Mouse (Mus musculus) adrenal gland, postnatal 25 days (tissue): ENCODE measurements around the gene Plk2. TPM values are rescaled to one million over a fixed set of nuclear protein-coding genes. Genes with fewer than 3 reads are reported as not detected.

Source experiments
- DNase-seq: peaks from one replicate; pipeline ENCODE4 v3.0.0; 2021; ENCODE audit warnings: mixed read lengths
- total RNA-seq: library from RNA; stranded (reverse); gene quantifications from 2 replicates; pipeline ENCODE4 v1.2.3, GENCODE M21; 2021

Gene Plk2
- total RNA-seq, 1 experiment from 2014 or later: 23.3 TPM

GRCm38 (mm10) chr13:110406152-110406551 lies 11.3 kb downstream of the Plk2 start:
- DNase-seq: no peak

- peak; percentile 82 for DNase-seq
These were observed 17.8 kb downstream of the Plk2 start for GRCm38 (mm10) chr13:110412572-110413209.

GRCm38 (mm10) chr13:110418656-110419055 lies 23.8 kb downstream of the Plk2 start:
- no peak for DNase-seq

DNA sequence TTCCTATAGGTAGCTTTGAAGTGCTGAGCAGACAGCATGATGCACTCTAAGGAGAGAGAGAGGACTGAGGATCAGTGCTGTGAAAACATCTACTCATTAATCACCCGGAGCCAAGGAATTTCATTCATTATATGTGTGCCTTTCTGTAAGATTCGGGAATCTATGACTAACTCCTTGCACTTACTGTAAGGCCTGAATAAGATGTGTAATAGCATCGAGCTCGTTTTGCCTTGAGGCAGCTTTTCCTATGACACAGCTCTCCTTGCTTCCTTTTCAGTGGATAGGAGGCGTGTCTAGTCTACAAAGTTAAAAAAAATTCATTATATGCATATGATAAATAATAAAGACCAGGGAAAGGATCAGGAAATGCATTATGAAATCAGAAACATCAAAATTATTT lies 24.8 kb downstream of the Plk2 start:
- no peak for DNase-seq

- DNase-seq: no peak
These were observed 27.6 kb downstream of the Plk2 start for GRCm38 (mm10) chr13:110422434-110422833.

DNA sequence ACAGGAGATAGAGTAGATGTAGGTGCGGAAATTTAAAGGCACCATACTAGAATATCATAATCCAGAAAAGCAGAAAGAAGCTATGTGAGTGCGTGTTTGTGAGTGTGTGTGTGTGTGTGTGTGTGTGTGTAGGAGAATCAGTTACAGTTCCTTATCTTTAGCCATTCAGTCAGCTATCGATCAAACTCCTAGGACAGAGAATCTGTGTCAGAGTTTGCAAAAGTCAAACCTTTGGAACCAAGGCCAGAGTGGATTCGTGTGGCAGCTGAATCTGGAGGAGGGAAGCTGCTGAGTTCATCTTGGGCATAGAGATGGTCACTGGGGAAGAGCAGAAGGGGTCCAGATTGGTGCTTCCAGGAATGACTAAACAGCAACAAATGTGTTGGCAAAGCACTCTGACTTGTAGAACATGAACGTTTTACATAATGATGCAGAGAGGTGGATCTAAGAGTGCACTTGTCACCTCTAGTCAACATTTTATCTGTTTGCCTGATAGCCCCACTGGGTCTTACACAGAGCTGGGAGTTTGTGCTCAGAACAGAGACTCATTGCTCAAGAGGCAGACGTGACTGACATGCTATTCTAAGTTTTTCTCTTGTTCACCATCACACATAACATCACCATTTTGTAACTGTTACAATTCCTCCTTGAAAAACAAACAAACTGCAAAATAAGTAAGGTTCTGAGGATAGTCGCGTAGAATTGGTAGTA lies 30.8 kb downstream of the Plk2 start:
- no peak for DNase-seq

DNA sequence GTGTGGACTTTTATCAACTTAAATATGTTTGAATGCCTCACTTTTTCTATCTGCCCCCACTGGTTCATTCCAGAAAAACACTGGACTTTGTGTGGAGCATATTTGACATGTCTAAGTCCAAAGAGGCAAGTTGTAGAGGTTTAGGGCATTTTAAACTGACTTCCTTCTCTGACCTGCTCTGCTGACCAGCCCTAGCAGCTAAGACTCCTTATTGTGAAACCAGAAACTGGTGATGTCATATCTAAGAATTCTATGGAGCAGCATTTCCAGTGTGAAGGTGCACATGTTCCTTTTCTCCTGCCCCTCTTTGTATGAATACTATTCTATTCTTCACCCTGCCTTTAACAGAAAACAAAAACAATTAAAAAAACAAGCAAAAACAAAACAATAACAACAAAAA lies 36.5 kb downstream of the Plk2 start:
- DNase-seq: no peak

- no peak for DNase-seq
These were observed 37.3 kb downstream of the Plk2 start for GRCm38 (mm10) chr13:110432062-110432566.

DNA sequence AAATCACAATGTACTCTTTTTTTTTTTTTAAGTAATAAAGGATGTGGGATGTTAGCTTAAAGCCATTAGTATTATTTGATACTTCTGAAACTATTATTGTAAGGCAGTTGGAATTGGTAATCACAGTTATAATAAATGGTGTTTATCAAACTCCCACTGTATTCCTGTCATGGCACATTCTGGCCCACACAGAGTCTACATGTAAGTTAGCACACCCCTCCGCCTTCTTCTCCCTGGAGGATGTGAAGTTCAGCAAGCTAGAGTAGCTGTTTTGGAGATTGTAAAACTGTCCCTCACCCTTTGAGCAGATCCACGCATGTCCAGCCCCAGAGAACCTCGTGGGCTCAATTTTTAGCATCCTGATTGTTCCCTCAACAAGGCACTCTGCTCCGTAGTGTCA lies 37.8 kb downstream of the Plk2 start:
- DNase-seq: no peak

DNA sequence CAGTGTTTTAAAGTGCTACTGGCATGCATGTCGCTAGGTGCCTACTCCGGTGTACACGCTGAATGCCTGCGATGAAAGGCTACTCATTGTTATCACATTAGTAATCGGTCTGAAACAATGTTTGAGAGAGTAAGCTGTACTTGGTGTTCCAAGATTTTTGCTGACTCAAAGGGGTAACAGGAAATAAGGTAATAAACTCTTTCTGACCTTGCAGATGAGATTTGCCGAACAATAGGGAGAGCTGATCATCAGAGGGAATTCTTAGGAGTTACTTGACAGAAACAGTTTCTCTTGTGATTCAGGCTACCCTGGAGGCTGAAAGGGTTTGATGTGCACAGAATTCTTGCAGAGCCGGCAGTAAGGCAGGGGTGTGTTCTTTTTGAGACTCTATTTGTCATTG lies 41.8 kb downstream of the Plk2 start:
- DNase-seq: no peak

DNA sequence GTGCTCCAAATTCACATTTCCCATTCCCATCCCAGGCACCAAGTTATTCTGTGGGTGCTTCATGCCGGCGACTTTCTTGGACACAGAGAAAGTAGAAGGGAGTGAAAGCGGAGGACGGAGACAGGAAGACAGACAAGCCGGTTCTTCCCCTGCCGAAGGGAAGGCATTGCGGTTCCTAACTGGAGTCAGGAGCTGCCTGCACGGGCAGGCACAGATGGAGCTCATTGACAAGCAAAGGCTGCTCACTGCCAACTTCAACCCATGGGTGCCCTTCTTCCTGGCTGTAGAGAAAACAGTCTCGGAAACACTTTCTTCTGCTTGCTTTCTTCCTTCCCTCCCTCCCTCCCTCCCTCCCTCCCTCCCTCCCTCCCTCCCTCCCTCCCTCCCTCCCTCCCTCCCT lies 43.8 kb downstream of the Plk2 start:
- no peak for DNase-seq

DNA sequence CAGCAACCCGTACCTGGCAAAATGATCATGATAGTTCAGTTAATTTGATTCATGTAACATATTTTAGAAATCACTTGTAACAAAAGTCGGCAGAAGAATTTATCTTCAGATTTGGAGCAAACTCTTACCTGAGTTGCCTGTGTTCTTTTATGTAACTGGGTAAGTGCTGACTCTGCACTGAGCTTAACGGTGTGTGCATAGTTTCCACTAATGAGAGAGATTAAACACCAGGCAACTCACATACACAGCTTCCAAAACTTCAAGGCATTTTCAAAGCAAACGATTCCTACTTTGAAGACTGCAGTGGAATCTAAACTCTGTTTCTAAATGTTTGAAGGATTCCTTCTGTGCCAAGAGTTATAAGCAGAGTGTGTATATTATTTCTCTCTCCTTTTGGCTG lies 49.5 kb downstream of the Plk2 start:
- no peak for DNase-seq

- no peak for DNase-seq
These were observed 50.0 kb downstream of the Plk2 start for GRCm38 (mm10) chr13:110444894-110445293.

DNA sequence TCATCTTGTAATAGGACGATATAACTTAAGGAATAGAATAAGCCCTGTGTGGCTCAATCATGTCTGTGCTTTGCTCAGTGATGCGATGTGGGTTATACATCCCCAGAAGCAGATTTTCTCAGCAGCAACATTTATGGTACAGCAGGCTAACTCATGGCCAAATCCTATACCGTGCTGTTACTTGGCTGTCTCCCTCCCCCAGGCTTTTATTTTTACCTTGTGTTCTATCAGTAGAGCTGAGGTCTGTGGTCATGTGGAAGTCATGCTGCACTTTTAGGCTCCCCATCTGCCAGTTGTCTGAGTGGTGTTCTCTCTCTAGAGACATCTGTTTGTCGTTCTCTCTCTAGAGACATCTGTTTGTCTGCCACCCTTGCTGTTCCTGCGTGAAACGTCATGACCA lies 51.6 kb downstream of the Plk2 start:
- DNase-seq: no peak

DNA sequence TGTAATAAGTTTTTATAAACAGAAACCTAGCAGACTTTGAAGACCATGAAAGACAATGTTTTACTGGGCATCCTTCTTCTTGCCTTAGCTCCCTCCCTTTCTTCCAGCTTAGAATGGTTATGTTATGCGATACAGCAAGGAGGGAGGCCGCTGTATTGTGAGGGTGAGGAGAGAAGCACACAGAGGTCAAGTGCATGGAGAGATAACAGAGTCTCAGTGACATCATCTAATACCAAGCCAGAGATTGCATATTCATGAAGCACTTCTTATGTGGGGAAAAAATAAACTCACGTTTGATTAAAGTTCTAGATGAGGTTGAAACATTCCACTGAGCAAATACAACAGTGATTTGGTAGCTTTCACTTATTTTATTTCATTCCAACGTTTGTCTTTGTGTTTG lies 55.2 kb downstream of the Plk2 start:
- DNase-seq: no peak

Other genes starting within 250 kb of the Plk2 start
- 22.6 and 33.2 TPM in 2 replicates for gene Rab3c, start 114.0 kb upstream of the Plk2 start, total RNA-seq
- gene Gapt, start 37.8 kb upstream of the Plk2 start, total RNA-seq: not detected in 2 replicates